Mouse (Mus musculus) ovary, postnatal 36 days (tissue): Measurements from ENCODE around the gene Josd2.
A peak's percentile ranks its signal among the peaks of the same experiment; 100 is the strongest.

Source experiments
- DNase-seq: peaks from one replicate; pipeline ENCODE4 v3.0.0; 2022; ENCODE audit warnings: low spot score, mixed read lengths

The Josd2 gene

GRCm38 (mm10) chr7:44467811-44468411 is at the start of gene Josd2:
Gene Josd2 (plus strand): TSS chr7:44467980.
- DNase-seq: peak; percentile 89

- no peak for DNase-seq
These were observed 40.1 kb upstream of the Josd2 start for GRCm38 (mm10) chr7:44427666-44428065.

- no peak for DNase-seq
These were observed 39.4 kb upstream of the Josd2 start for GRCm38 (mm10) chr7:44428171-44428950.

GRCm38 (mm10) chr7:44428968-44429521 is 38.7 kb upstream of the Josd2 start, which contains the start of gene Lrrc4b:
Gene Lrrc4b (plus strand): TSS chr7:44429018.
- no peak for DNase-seq

GRCm38 (mm10) chr7:44429534-44430488 is 38.0 kb upstream of the Josd2 start:
- DNase-seq: no peak

GRCm38 (mm10) chr7:44432550-44432949 is 35.2 kb upstream of the Josd2 start:
- DNase-seq: no peak

- no peak for DNase-seq
These were observed 34.4 kb upstream of the Josd2 start for GRCm38 (mm10) chr7:44433371-44433770.

GRCm38 (mm10) chr7:44434089-44434488 is 33.7 kb upstream of the Josd2 start:
- no peak for DNase-seq

GRCm38 (mm10) chr7:44435796-44436195 is 32.0 kb upstream of the Josd2 start:
- no peak for DNase-seq

- DNase-seq: no peak
These were observed 31.5 kb upstream of the Josd2 start for GRCm38 (mm10) chr7:44436267-44436666.

GRCm38 (mm10) chr7:44437188-44437587 is 30.6 kb upstream of the Josd2 start:
- no peak for DNase-seq

GRCm38 (mm10) chr7:44437933-44438332 is 29.8 kb upstream of the Josd2 start:
- no peak for DNase-seq

- DNase-seq: no peak
These were observed 28.1 kb upstream of the Josd2 start for GRCm38 (mm10) chr7:44439696-44440095.

- no peak for DNase-seq
These were observed 27.3 kb upstream of the Josd2 start for GRCm38 (mm10) chr7:44440479-44440878.

- no peak for DNase-seq
These were observed 26.6 kb upstream of the Josd2 start for GRCm38 (mm10) chr7:44441180-44441579.

- DNase-seq: no peak
These were observed 26.1 kb upstream of the Josd2 start for GRCm38 (mm10) chr7:44441648-44442109.

- DNase-seq: peak; percentile 25
These were observed 25.4 kb upstream of the Josd2 start for GRCm38 (mm10) chr7:44442407-44442821.

- no peak for DNase-seq
These were observed 24.3 kb upstream of the Josd2 start for GRCm38 (mm10) chr7:44443268-44444173.

GRCm38 (mm10) chr7:44444886-44445527 is 22.8 kb upstream of the Josd2 start:
- DNase-seq: no peak

GRCm38 (mm10) chr7:44445528-44445923 is 22.3 kb upstream of the Josd2 start:
- DNase-seq: no peak
